Mouse (Mus musculus) MEL (cell line): ENCODE data around the gene Utrn.

ENCODE experiments used
- BHLHE40 ChIP-seq: IDR thresholded peaks from 2 replicates; pipeline ENCODE4 v1.6.1; 2012; ENCODE audit warnings: low read depth, mild to moderate bottlenecking, inconsistent platforms, low read length, improper control_type of control experiment, borderline replicate concordance
- CHD2 ChIP-seq: IDR thresholded peaks from 2 replicates; pipeline ENCODE4 v1.6.1; 2011; ENCODE audit warnings: low read length, improper control_type of control experiment
- CTCF ChIP-seq, 3 experiments: IDR thresholded peaks in 2 of 3; conservative IDR thresholded peaks in 1 of 3; 2 replicates each; pipeline ENCODE4 v1.5.1; 2011 to 2012; ENCODE audit warnings: low read length in 3 of 3, low read depth in 2 of 3, mild to moderate bottlenecking in 2 of 3, improper control_type of control experiment in 1 of 3, inconsistent platforms in 1 of 3, mixed read lengths in 1 of 3, moderate library complexity in 1 of 3; ENCODE audit not compliant: control insufficient read depth in 1 of 3, insufficient read depth in 1 of 3, poor library complexity in 1 of 3, severe bottlenecking in 1 of 3
- E2F4 ChIP-seq: IDR thresholded peaks from 2 replicates; pipeline ENCODE4 v1.6.1; 2011; ENCODE audit warnings: low read depth, low read length, improper control_type of control experiment, borderline replicate concordance
- ELF1 ChIP-seq: IDR thresholded peaks from 2 replicates; pipeline ENCODE4 v1.6.1; 2014; ENCODE audit warnings: low read depth, mild to moderate bottlenecking, inconsistent platforms, low read length, improper control_type of control experiment, moderate library complexity
- ETS1 ChIP-seq: IDR thresholded peaks from 2 replicates; pipeline ENCODE4 v1.6.1; 2012; ENCODE audit warnings: low read depth, mild to moderate bottlenecking, inconsistent platforms, low read length, improper control_type of control experiment, moderate library complexity
- MAFK ChIP-seq: IDR thresholded peaks from 2 replicates; pipeline ENCODE4 v1.6.1; 2011; ENCODE audit warnings: low read depth, mild to moderate bottlenecking, low read length, improper control_type of control experiment, borderline replicate concordance
- NRF1 ChIP-seq: IDR thresholded peaks from 2 replicates; pipeline ENCODE4 v1.6.1; 2014; ENCODE audit warnings: low read depth, mild to moderate bottlenecking, inconsistent platforms, low read length, improper control_type of control experiment, moderate library complexity; ENCODE audit not compliant: poor library complexity, insufficient read depth, severe bottlenecking
- POLR2A ChIP-seq, 2 experiments: IDR thresholded peaks; 2 replicates each; pipeline ENCODE4 v1.6.1; 2011 to 2012; ENCODE audit warnings: low read length in 2 of 2, mild to moderate bottlenecking in 2 of 2, control low read depth in 1 of 2, improper control_type of control experiment in 1 of 2, low read depth in 1 of 2, moderate library complexity in 1 of 2; ENCODE audit not compliant: control insufficient read depth in 1 of 2, insufficient read depth in 1 of 2, poor library complexity in 1 of 2
- POLR2AphosphoS5 ChIP-seq: IDR thresholded peaks from 2 replicates; pipeline ENCODE4 v1.6.1; 2012; ENCODE audit warnings: low read depth, borderline replicate concordance, mild to moderate bottlenecking, inconsistent platforms, low read length, moderate library complexity, mixed read lengths
- SIN3A ChIP-seq: IDR thresholded peaks from 2 replicates; pipeline ENCODE4 v1.6.1; 2012; ENCODE audit warnings: low read length, improper control_type of control experiment, inconsistent platforms

GRCm38 (mm10) chr10:12796510-12796840, 72.7 kb downstream of the Utrn start:
- TF ChIP-seq ETS1 (no peak), MAFK (no peak), SIN3A (no peak), POLR2AphosphoS5 (no peak), BHLHE40 (no peak), CTCF (IDR thresholded peaks at IDR 0.05 in 2 of 3, conservative IDR thresholded peaks at IDR 0.05 in 1 of 3; ENCODE audit: control insufficient read depth in 1 of 3, insufficient read depth in 1 of 3, low read depth in 2 of 3, low read length in 3 of 3, poor library complexity in 1 of 3, severe bottlenecking in 1 of 3) (no peak), CHD2 (no peak), NRF1 (no peak), POLR2A (IDR thresholded peaks at IDR 0.05; ENCODE audit: control insufficient read depth in 1 of 2, insufficient read depth in 1 of 2, low read depth in 1 of 2, low read length in 2 of 2, poor library complexity in 1 of 2) (no peak), E2F4 (no peak), ELF1 (no peak)
